Mouse (Mus musculus) heart, embryonic 16.5 days (tissue): Measurements from ENCODE around the gene Retreg1. TPM values are rescaled to one million over a fixed set of nuclear protein-coding genes. Genes with fewer than 3 reads are reported as not detected.

Experiments
- ATAC-seq: fragments of 200-750 bp; cut with Nextera tagmentation; replicated peaks from 2 replicates; pipeline ENCODE4 v1.8.0; 2017; ENCODE audit warnings: moderate number of reproducible peaks; ENCODE audit not compliant: insufficient read depth, low FRiP score; ENCODE audit errors: extremely low read depth
- H3K27ac ChIP-seq: fragments of 300-500 bp; sonication (generic); 2 replicates; pipeline ENCODE4 v1.5.1; 2014; ENCODE audit warnings: mild to moderate bottlenecking, low read length, control low read depth, moderate library complexity
- H3K27me3 ChIP-seq: fragments of 300-500 bp; sonication (generic); 2 replicates; pipeline ENCODE4 v1.6.1; 2014; ENCODE audit warnings: low read length, mixed read lengths; ENCODE audit not compliant: control insufficient read depth, insufficient read depth
- H3K36me3 ChIP-seq: fragments of 300-500 bp; sonication (generic); 2 replicates; pipeline ENCODE4 v1.6.1; 2014; ENCODE audit not compliant: control insufficient read depth, insufficient read depth
- H3K4me1 ChIP-seq: fragments of 300-500 bp; sonication (generic); 2 replicates; pipeline ENCODE4 v1.6.1; 2014; ENCODE audit warnings: low read length, mixed read lengths; ENCODE audit not compliant: control insufficient read depth, insufficient read depth
- H3K4me2 ChIP-seq: fragments of 300-500 bp; sonication (generic); 2 replicates; pipeline ENCODE4 v1.6.1; 2014; ENCODE audit warnings: low read depth, mild to moderate bottlenecking, control low read depth, low read length
- H3K4me3 ChIP-seq: fragments of 300-500 bp; sonication (generic); 2 replicates; pipeline ENCODE4 v1.5.1; 2014; ENCODE audit warnings: mild to moderate bottlenecking, control low read depth, low read length
- H3K9ac ChIP-seq: fragments of 300-500 bp; sonication (generic); 2 replicates; pipeline ENCODE4 v1.6.1; 2014; ENCODE audit warnings: low read length, control low read depth
- H3K9me3 ChIP-seq: fragments of 300-500 bp; sonication (generic); replicated peaks from 2 replicates; pipeline ENCODE4 v1.6.1; 2016; ENCODE audit warnings: low read length; ENCODE audit not compliant: control insufficient read depth
- WGBS: fragments of 180-500 bp; shearing (Covaris S2); extraction: QIAGEN DNeasy Blood & Tissue Kit; methylation state at CpG from one replicate; pipeline ENCODE4 v1.1.7; 2014; 5-methylcytosine and 5-hydroxymethylcytosine counted together
- polyA plus RNA-seq: library from polyadenylated mRNA; unstranded; fragments of >200 nt; fragmentation: Nextera tagmentation; extraction: Ambion mirVana; gene quantifications from 2 replicates; pipeline ENCODE4 v1.2.1, GENCODE M21; 2015

Retreg1 gene
- polyA plus RNA-seq, 1 experiment from 2014 or later: 97.5 TPM

DNA sequence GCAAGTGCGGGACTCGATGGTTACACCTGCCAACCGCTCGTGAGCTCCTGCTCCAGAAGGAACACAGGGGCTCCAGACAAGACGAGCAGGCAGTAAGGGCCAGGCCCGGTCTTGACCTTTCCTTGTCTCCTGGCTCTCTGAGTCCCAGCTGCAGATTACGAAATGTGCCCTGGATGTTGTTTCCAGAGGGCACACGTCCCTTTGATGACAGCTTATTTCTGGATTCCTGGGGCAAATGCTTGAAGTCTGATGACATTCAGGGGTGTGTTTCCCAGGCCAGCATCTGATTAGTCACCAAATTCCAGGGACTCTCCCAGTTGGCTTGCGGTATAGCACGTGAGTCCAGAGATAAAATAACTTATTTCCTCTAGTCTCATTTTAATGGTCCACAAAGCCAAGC is 72.0 kb downstream of the Retreg1 start:
- Histone ChIP-seq H3K9ac (no peak overlapping the region; the same call in 1 of the 2 replicates), H3K4me1 (peaks cover 53% of the 10 kb centered on the region), H3K27ac (peak overlapping the region; percentile 87), H3K9me3 (no peaks in the 10 kb centered on the region), H3K4me3 (no peak overlapping the region), H3K4me2 (peak overlapping the region; percentile 16; the same call in 1 of the 2 replicates), H3K27me3 (no peaks in the 10 kb centered on the region), H3K36me3 (no peaks in the 10 kb centered on the region)
- WGBS: 18% methylated on average over 10 of the region's 10 CpGs
- peak; percentile 50 for ATAC-seq

DNA sequence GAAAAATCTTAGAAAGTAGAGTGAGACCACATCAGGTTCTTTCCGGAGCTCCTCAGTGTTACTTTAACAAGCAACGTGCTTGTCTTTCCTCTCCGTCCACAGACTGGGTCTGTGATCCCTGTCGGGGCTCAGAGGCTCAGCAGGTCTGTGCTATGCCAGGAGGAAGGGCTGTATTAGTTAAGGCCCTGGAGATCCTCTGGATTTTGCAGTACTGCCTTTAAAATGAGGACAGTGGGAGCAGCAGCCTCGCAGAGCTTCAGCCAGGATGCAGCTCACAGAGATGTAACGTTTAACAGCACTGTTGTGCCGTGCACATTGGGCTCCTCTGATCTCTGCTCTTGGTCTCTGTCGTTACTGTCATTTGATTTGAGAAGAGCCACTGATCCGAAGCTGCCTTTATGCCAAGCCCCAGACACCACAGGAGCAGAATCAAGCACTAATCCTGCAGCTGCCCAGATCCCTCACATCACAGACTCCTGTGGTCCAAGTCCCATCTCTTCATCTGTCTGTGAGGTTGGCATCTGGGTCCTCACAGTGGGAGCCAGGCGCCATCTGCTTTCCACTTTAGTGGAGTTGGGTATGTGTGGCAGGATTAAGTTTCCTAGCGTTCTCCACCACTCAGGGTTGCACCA is 72.7 kb downstream of the Retreg1 start:
- H3K4me3 ChIP-seq: no peak overlapping the region
- no peaks in the 10 kb centered on the region for H3K36me3 ChIP-seq
- H3K4me1 ChIP-seq: peaks cover 53% of the 10 kb centered on the region
- WGBS: 43% methylated on average over 11 of the region's 11 CpGs
- ATAC-seq: no peak
- peak overlapping the region; percentile 42 for H3K9ac ChIP-seq
- peak overlapping the region; percentile 87 for H3K27ac ChIP-seq
- no peaks in the 10 kb centered on the region for H3K27me3 ChIP-seq
- peak overlapping the region; percentile 16; the same call in 1 of the 2 replicates for H3K4me2 ChIP-seq
- no peaks in the 10 kb centered on the region for H3K9me3 ChIP-seq

DNA sequence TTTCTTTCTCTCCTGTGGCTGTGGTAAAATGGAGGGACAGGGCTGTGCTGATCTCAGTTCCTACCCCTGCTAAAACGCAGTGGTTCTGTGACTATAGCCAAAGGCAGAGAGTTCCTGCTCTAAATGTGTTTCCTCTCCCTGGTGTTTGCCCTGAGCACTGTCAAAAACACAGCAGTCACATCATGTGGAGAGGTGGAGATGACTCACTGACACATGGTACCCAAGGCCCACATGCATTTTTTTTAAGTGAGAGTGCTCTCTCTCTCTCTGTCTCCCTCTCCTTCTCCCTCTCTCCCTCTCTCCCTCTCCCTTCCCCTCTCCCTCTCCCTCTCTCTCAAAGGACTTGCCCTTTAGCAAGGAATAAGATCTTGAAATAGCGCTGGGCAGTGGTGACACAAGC is 73.3 kb downstream of the Retreg1 start:
- peaks cover 51% of the 10 kb centered on the region for H3K4me1 ChIP-seq
- WGBS: 54% methylated on average over 2 of the region's 2 CpGs
- peak overlapping the region; percentile 87; the same call in 1 of the 2 replicates for H3K27ac ChIP-seq
- no peaks in the 10 kb centered on the region for H3K9me3 ChIP-seq
- H3K4me2 ChIP-seq: no peak overlapping the region
- no peak for ATAC-seq
- H3K27me3 ChIP-seq: no peaks in the 10 kb centered on the region
- no peak overlapping the region for H3K9ac ChIP-seq
- H3K36me3 ChIP-seq: no peaks in the 10 kb centered on the region
- H3K4me3 ChIP-seq: no peak overlapping the region

DNA sequence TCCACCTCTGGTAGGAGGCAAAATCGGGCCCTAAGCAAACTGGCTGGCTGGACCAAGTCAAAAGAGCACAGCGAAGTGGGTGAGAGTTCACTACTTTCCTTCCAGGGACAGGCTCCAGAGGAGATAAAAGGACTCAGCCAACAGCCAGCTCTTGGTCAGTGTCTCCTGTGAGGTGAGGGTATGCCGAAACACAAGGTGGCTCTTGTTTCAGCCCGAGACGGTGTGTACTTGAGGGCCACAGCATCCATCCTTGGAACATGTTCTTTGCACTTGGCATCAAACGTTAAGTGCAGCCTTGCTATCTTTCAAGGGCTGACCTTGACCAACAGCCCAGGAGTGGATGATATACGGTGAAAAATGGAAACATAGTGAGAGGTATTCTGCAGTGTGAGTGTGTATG is 75.7 kb downstream of the Retreg1 start:
- Histone ChIP-seq H3K4me1 (peaks cover 49% of the 10 kb centered on the region), H3K9ac (no peak overlapping the region), H3K36me3 (no peaks in the 10 kb centered on the region), H3K27ac (peak overlapping the region; percentile 87; the same call in 1 of the 2 replicates), H3K27me3 (no peaks in the 10 kb centered on the region), H3K4me2 (no peak overlapping the region), H3K4me3 (no peak overlapping the region), H3K9me3 (no peaks in the 10 kb centered on the region)
- WGBS: 54% methylated on average over 7 of the region's 7 CpGs
- ATAC-seq: no peak

DNA sequence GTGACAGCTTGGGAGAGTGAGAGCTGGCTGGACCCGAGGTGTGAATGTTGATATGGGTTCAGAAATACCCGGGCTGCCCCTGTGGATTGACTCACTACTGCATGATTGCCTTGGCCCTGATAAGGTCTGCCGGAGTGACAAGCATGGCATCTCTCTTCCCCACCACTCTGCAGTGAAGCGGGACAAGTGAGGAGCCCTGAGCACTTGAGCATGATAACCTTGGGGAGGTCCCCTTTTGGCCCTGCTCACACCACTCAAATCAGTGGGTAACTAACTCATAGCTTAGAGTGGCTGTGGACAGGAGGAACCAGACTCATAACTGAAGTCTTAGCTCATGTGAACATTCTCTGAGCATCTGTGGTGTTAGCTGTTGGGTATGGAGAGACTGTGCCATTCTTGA is 77.0 kb downstream of the Retreg1 start:
- Histone ChIP-seq H3K4me1 (peaks cover 41% of the 10 kb centered on the region), H3K4me3 (no peak overlapping the region), H3K9ac (no peak overlapping the region), H3K4me2 (peak overlapping the region; percentile 25; the same call in 1 of the 2 replicates), H3K27me3 (no peaks in the 10 kb centered on the region), H3K36me3 (no peaks in the 10 kb centered on the region), H3K27ac (peak overlapping the region; percentile 87), H3K9me3 (no peaks in the 10 kb centered on the region)
- ATAC-seq: peak; percentile 89
- 24% methylated on average over 4 of the region's 4 CpGs for WGBS

DNA sequence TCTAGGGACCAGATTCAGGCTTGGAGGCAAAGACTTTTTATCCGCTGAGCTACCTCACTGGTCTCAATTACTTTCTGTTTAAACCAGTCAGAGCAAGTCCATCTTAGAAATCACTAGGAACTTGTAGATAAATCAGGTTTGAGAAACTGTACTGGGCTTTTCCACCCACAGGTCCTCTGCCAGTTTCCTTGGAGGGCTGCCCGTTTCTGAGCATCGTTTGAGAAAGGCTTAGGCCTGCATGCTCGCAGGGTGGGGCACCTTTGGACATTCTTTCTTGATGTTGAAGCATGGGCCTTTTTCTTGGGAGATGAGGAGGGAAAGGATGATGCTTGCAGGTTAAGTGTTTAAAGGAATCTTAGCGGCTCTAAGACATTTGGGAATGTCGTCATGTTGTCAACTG is 77.9 kb downstream of the Retreg1 start:
- H3K4me2 ChIP-seq: no peak overlapping the region
- H3K4me3 ChIP-seq: no peak overlapping the region
- peak overlapping the region; percentile 87 for H3K27ac ChIP-seq
- ATAC-seq: no peak
- WGBS: 83% methylated on average over 6 of the region's 6 CpGs
- no peaks in the 10 kb centered on the region for H3K9me3 ChIP-seq
- H3K36me3 ChIP-seq: no peaks in the 10 kb centered on the region
- H3K27me3 ChIP-seq: no peaks in the 10 kb centered on the region
- H3K9ac ChIP-seq: no peak overlapping the region
- peaks cover 33% of the 10 kb centered on the region for H3K4me1 ChIP-seq

DNA sequence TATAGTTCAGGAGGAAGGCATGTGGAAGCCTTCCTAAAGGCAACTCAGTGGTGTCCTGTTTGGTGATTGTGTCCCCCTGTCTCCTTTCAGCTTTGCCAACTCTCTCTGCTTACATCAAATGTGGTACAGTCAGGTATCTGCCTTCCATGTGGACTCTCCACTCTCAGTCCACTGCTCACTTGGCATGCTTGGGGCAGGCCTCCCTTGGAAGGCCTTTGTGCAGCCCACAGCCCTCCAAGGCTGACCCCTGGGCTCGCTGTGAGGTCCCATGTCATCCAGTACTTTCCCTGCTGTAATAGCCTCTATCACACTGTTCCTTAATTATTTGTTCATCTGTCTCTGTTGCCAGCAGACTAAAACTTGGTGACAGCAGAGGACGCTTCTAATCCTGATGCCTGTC is 79.0 kb downstream of the Retreg1 start:
- no peaks in the 10 kb centered on the region for H3K9me3 ChIP-seq
- no peak overlapping the region for H3K9ac ChIP-seq
- WGBS: 69% methylated on average over 2 of the region's 2 CpGs
- H3K36me3 ChIP-seq: no peaks in the 10 kb centered on the region
- no peak overlapping the region for H3K4me2 ChIP-seq
- H3K4me3 ChIP-seq: no peak overlapping the region
- ATAC-seq: no peak
- H3K27me3 ChIP-seq: no peaks in the 10 kb centered on the region
- peaks cover 28% of the 10 kb centered on the region for H3K4me1 ChIP-seq
- no peak overlapping the region for H3K27ac ChIP-seq

DNA sequence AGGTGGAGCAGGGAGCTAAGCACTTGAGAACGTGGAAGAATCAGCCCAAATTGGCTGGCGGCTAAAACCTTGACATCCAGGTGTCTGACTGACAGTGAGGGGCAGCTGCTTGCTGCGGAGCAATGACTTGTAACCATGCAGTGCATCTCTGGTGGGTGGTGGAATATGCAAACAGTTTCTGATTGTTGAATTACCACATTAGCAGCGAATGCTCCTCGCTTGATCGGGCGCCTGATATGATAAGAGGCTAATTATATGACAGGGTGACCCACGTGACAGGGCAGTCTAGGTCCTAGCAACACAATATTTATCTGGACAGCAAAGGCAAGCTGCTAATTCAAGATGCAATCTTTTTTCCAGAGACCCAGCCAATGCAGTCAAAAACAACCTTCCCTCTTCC is 80.9 kb downstream of the Retreg1 start:
- no peak overlapping the region for H3K9ac ChIP-seq
- no peak for ATAC-seq
- no peak overlapping the region for H3K4me2 ChIP-seq
- H3K9me3 ChIP-seq: no peaks in the 10 kb centered on the region
- WGBS: 62% methylated on average over 8 of the region's 8 CpGs
- no peaks in the 10 kb centered on the region for H3K36me3 ChIP-seq
- no peak overlapping the region for H3K4me3 ChIP-seq
- H3K4me1 ChIP-seq: peaks cover 19% of the 10 kb centered on the region
- no peaks in the 10 kb centered on the region for H3K27me3 ChIP-seq
- H3K27ac ChIP-seq: no peak overlapping the region

DNA sequence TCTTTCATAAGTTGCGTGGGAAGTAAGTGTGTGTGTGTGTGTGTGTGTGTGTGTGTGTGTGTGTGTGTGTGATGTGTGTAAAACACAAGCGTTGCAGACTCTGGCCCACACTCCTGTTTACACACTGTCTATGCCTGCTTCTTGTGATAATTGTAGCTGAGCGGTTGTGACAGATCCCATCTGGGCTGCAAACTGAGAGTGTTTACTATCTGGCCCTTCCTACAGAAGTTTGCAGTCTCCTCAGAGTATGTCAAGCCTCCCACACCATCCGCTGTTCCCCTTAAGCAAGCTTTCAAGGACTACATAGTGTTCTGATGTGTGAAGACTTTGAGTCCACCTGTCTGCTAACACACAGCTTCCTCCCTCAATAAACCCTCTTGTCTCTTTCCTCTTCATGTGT is 83.2 kb downstream of the Retreg1 start:
- ATAC-seq: no peak
- no peaks in the 10 kb centered on the region for H3K36me3 ChIP-seq
- H3K27me3 ChIP-seq: no peaks in the 10 kb centered on the region
- WGBS: 80% methylated on average over 4 of the region's 4 CpGs
- H3K4me2 ChIP-seq: no peak overlapping the region
- peaks cover 22% of the 10 kb centered on the region for H3K4me1 ChIP-seq
- no peaks in the 10 kb centered on the region for H3K9me3 ChIP-seq
- no peak overlapping the region for H3K27ac ChIP-seq
- H3K9ac ChIP-seq: no peak overlapping the region
- no peak overlapping the region for H3K4me3 ChIP-seq
